Mouse (Mus musculus) spleen, adult 2 months (tissue): ENCODE measurements at regions not wholly inside any gene's neighbourhood (a gene's known extent, or its start where the extent isn't known, plus 50 kb on each side); places are given as distances from the start of the nearest gene placed in this dataset.

ENCODE experiments used
- CTCF ChIP-seq: fragments of 200-500 bp; IDR thresholded peaks from 2 replicates; pipeline ENCODE4 v1.5.1; 2011; ENCODE audit warnings: mild to moderate bottlenecking, inconsistent platforms; ENCODE audit not compliant: insufficient read depth, insufficient read length, insufficient replicate concordance; ENCODE audit errors: extremely low read depth
- POLR2A ChIP-seq: fragments of 200-500 bp; IDR thresholded peaks from 2 replicates; pipeline ENCODE4 v1.6.1; 2011; ENCODE audit warnings: low read depth, low read length, inconsistent platforms

DNA sequence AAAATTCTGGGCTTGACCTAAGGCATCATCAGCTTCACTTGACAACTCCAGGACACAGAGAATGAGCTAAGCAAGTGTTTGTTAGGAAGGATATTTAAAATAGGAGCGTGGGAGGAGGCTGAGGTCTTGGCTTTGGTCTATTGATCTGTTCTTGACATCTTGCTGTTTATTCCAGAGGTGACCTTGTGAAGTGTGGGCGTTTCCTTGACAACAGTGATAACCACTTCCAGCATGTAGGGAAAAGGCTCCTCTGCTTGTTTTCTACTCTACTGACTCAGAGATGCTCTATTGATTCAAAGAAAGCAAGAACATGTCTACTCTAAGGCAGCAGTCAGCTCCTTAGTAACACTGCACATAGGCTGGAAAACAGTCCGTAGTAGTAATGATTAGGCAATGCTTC lies 392.6 kb downstream of the Basp1 start:
- TF ChIP-seq CTCF (no peak), POLR2A (no peak)
